Comparison of ENCODE assay signal across 16 mouse cellular contexts in the genomic region with DNA sequence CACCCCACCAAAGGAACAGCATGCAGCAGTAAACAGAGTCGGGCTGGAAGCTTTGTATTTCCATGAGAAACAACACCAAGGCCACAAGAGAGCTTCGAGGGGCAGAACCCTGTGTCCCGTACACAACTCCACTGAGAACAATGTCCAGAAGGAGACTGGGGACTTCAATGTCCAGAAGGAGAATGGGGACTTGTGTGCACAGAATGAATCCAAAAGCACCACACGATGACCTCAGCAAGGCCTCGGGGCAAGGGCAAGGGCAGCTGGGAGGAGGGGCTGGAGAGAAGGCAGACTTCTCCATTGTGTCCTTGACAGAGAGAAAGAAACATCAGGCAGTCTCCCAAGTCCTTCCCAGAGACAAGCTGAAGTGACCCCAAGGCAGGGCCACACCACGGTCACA. TPM values are rescaled to one million over a fixed set of nuclear protein-coding genes. Genes with fewer than 3 reads are reported as not detected.
DNase-seq lines count a peak whose midpoint lies in the region; ATAC-seq lines count a peak whose summit lies in the region.
"Had no signal": no experiment of that assay in that cellular context is flagged by ENCODE, and none has a peak within 500 bp of the region (broad histone marks: within the 10 kb centered on the region; RNA-seq: fewer than 3 reads in every experiment).

No protein-coding gene starts in this region.

- H3K4me2 ChIP-seq in forebrain, embryonic 16.5 days (ENCODE audit: low read length), result no peak overlapping the region
- H3K4me2 ChIP-seq: liver, embryonic 11.5 days; midbrain, embryonic 11.5 days; stomach, embryonic 15.5 days had no signal

- intact Hi-C loops in left cerebral cortex, postnatal 14 days (cut with DNase I), result no loop called here

- WGBS in forebrain, embryonic 10.5 days, result 51% methylated on average over 6 of the region's 6 CpGs
- WGBS in forebrain, embryonic 16.5 days, result 25% methylated on average over 6 of the region's 6 CpGs
- WGBS in embryonic facial prominence, embryonic 10.5 days, result 46% methylated on average over 6 of the region's 6 CpGs

- peaks cover 59% of the 10 kb centered on the region for H3K4me1 ChIP-seq in forebrain, embryonic 10.5 days
- H3K4me1 ChIP-seq in forebrain, embryonic 16.5 days (replicated peaks; ENCODE audit: control insufficient read depth, insufficient read depth, low read length), result peaks cover 42% of the 10 kb centered on the region
- H3K4me1 ChIP-seq in embryonic facial prominence, embryonic 10.5 days, result peaks cover 40% of the 10 kb centered on the region

- H3K4me3 ChIP-seq in forebrain, embryonic 10.5 days, result no peak overlapping the region
- no peak overlapping the region for H3K4me3 ChIP-seq in forebrain, embryonic 16.5 days (replicated peaks; ENCODE audit: low read length)
- no peak overlapping the region for H3K4me3 ChIP-seq in embryonic facial prominence, embryonic 10.5 days
- H3K4me3 ChIP-seq: stomach, embryonic 15.5 days had no signal

- H3K27ac ChIP-seq in forebrain, embryonic 10.5 days, result peak overlapping the region; percentile 68
- H3K27ac ChIP-seq in forebrain, embryonic 16.5 days (ENCODE audit: low read length), result no peak overlapping the region
- 0 out of 2 replicates have a peak overlapping the region, but pooled peaks have one; percentile 21 for H3K27ac ChIP-seq in embryonic facial prominence, embryonic 10.5 days (replicated peaks)
- H3K27ac ChIP-seq: kidney, postnatal 0 days; stomach, embryonic 15.5 days had no signal

- no peaks in the 10 kb centered on the region for H3K27me3 ChIP-seq in forebrain, embryonic 10.5 days (ENCODE audit: poor library complexity, severe bottlenecking)
- no peaks in the 10 kb centered on the region for H3K27me3 ChIP-seq in forebrain, embryonic 16.5 days (replicated peaks; ENCODE audit: control insufficient read depth, insufficient read depth, low read length)
- no peaks in the 10 kb centered on the region for H3K27me3 ChIP-seq in embryonic facial prominence, embryonic 10.5 days (replicated peaks; ENCODE audit: low read depth, poor library complexity, severe bottlenecking)
- H3K27me3 ChIP-seq: stomach, embryonic 15.5 days had no signal

- ATAC-seq in forebrain, embryonic 16.5 days, result no peak
- no peak for ATAC-seq in cerebellum, adult (ENCODE audit: insufficient number of reproducible peaks, low FRiP score, low TSS enrichment)

- H3K9ac ChIP-seq in forebrain, embryonic 16.5 days (replicated peaks; ENCODE audit: low read depth, low read length), result no peak overlapping the region
- H3K9ac ChIP-seq: stomach, embryonic 15.5 days had no signal

- DNase-seq in forebrain, embryonic 10.5 days (ENCODE audit: extremely low spot score, low spot score), result no peak
- DNase-seq in left cerebral cortex, adult 11 months (ENCODE audit: low spot score), result peak; percentile 61
- no peak for DNase-seq in left cerebral cortex, postnatal 14 days (ENCODE audit: low spot score in 2 of 2)
- DNase-seq in ZHBTc4 (ENCODE audit: low read depth, low spot score), result peak; percentile 39
- DNase-seq in embryonic facial prominence, embryonic 10.5 days (ENCODE audit: low spot score), result no peak
- DNase-seq in c-Kit-positive CD71-positive TER-119-positive erythroid progenitor cells, embryonic 14.5 days (ENCODE audit: low spot score), result no peak
- DNase-seq: cerebellum, postnatal 36 days; heart, adult 18-20 months; heart, postnatal 10 days; lung, postnatal 10 days had no signal

- no peaks in the 10 kb centered on the region for H3K9me3 ChIP-seq in forebrain, embryonic 10.5 days
- H3K9me3 ChIP-seq in forebrain, embryonic 16.5 days (ENCODE audit: control insufficient read depth, low read length), result no peaks in the 10 kb centered on the region
- no peaks in the 10 kb centered on the region for H3K9me3 ChIP-seq in embryonic facial prominence, embryonic 10.5 days
- H3K9me3 ChIP-seq: stomach, embryonic 15.5 days had no signal

- H3K36me3 ChIP-seq in forebrain, embryonic 10.5 days (replicated peaks), result peaks cover 13% of the 10 kb centered on the region
- no peaks in the 10 kb centered on the region for H3K36me3 ChIP-seq in forebrain, embryonic 16.5 days (ENCODE audit: control insufficient read depth, insufficient read depth)
- peaks cover 9% of the 10 kb centered on the region for H3K36me3 ChIP-seq in embryonic facial prominence, embryonic 10.5 days (replicated peaks)
- H3K36me3 ChIP-seq: stomach, embryonic 15.5 days had no signal

RNA-seq across cellular contexts. Expression of gene Itpk1, which starts 25.9 kb away (rescaled TPM):
- polyA plus RNA-seq in forebrain, embryonic 10.5 days (2016; fragmentation: Nextera tagmentation; extraction: Ambion mirVana), result 16.5 and 18.5 TPM in 2 replicates
- 66.5 and 68.7 TPM in 2 replicates for polyA plus RNA-seq in forebrain, embryonic 16.5 days (2015; fragmentation: Nextera tagmentation; extraction: Ambion mirVana)
- 10 to 100 TPM; 74.9 to 76.2 TPM for total RNA-seq in left cerebral cortex, postnatal 14 days (2021)
- polyA plus RNA-seq in embryonic facial prominence, embryonic 10.5 days (2016; fragmentation: Nextera tagmentation; extraction: Ambion mirVana), result 13.7 and 17.7 TPM in 2 replicates

Comparison
In these comparisons a context has a peak if more than half of its experiments do, and no peak if none do; other contexts are left out.
1. DNase-seq: peak in left cerebral cortex, adult 11 months (single experiment) and ZHBTc4 (single experiment); none in forebrain, embryonic 10.5 days (single experiment), left cerebral cortex, postnatal 14 days (0 of 2), embryonic facial prominence, embryonic 10.5 days (single experiment) and c-Kit-positive CD71-positive TER-119-positive erythroid progenitor cells, embryonic 14.5 days (single experiment).